Mouse (Mus musculus): Measurements from ENCODE around the gene Kbtbd13. TPM values are rescaled to one million over a fixed set of nuclear protein-coding genes. Genes with fewer than 3 reads are reported as not detected.

Kbtbd13 gene
- total and polyA plus RNA-seq, 3 experiments = not detected

DNA sequence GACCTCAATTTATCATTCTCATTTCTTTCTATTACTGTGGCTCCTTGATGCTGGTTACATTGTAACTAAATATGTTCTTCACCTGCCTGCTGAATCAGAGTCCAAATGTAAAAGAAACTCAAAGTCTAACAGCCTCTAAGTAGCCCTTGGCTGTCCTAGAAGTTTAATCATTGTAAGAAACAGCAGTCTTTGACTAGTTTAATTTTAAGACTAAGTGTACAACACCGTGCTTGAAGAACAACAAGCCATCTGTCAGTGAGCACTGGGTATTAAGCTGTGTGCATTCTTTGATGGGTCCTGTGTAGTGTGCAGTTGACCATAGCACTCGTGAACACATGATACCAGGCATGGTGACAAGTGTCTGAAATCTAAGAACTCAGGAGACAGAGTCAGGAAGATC, 36.1 kb upstream of the Kbtbd13 start:
- Histone ChIP-seq H3K27me3 (replicated peaks) (no peaks in the 10 kb centered on the region), H3K36me3 (replicated peaks in 1 of 2; ENCODE audit: control insufficient read depth in 1 of 2, insufficient read depth in 1 of 2, low read length in 1 of 2) (no peaks in the 10 kb centered on the region), H3K4me1 (ENCODE audit: control insufficient read depth in 1 of 2, insufficient read depth in 2 of 2) (peaks cover 0 to 9% of the 10 kb centered on the region in 2 experiments; a peak in 2 of 4 replicates), H3K4me3 (replicated peaks in 1 of 3; ENCODE audit: low read depth in 2 of 3, low read length in 2 of 3, poor library complexity in 1 of 3) (no peak overlapping the region), H3K4me2 (ENCODE audit: insufficient read depth, low read depth, poor library complexity, severe bottlenecking) (no peak overlapping the region), H3K9me3 (replicated peaks; ENCODE audit: low read length) (no peaks in the 10 kb centered on the region), H3K9ac (ENCODE audit: insufficient read depth, low read depth) (no peak overlapping the region), H3K27ac (ENCODE audit: insufficient read depth, low read depth) (no peak overlapping the region), H3K79me2 (replicated peaks; ENCODE audit: control insufficient read depth, extremely low read depth, insufficient read depth, poor library complexity, severe bottlenecking) (no peaks in the 10 kb centered on the region)
- dilution Hi-C loops (cut with MboI; ENCODE audit: extremely low pct_ligation_motif_present, extremely low pct_unique_long_range_greater_than_20kb, low sequenced_read_pairs) = no loop called here
- in situ Hi-C loops (cut with MboI; ENCODE audit: low pct_ligation_motif_present, low pct_unique_long_range_greater_than_20kb, low sequenced_read_pairs) = loop anchor here (5.0 to 10.0 kb wide), 2 partner anchors 45 to 203 kb away; no protein-coding TSS in a partner anchor
- no peak for DNase-seq (ENCODE audit: extremely low read depth)
- TF ChIP-seq GABPA (IDR thresholded peaks at IDR 0.05; ENCODE audit: insufficient replicate concordance, low read depth, low read length) = no peak
- no peak for TF ChIP-seq JUND (conservative IDR thresholded peaks at IDR 0.05; ENCODE audit: low read depth, low read length)
- TF ChIP-seq CTCF (conservative IDR thresholded peaks at IDR 0.05 in 1 of 2, IDR thresholded peaks at IDR 0.05 in 1 of 2; ENCODE audit: low read depth in 2 of 2, low read length in 2 of 2) = no peak
- TF ChIP-seq ETS1 (conservative IDR thresholded peaks at IDR 0.05; ENCODE audit: low read depth, low read length) = no peak
- no peak for TF ChIP-seq NRF1 (IDR thresholded peaks at IDR 0.05; ENCODE audit: low read depth, low read length)
- no peak for TF ChIP-seq MAX (IDR thresholded peaks at IDR 0.05; ENCODE audit: low read length)
- TF ChIP-seq USF2 (conservative IDR thresholded peaks at IDR 0.05; ENCODE audit: low read depth, low read length) = no peak
- TF ChIP-seq CHD1 (IDR thresholded peaks at IDR 0.05; ENCODE audit: low read depth, low read length) = no peak
- TF ChIP-seq MXI1 (IDR thresholded peaks at IDR 0.05; ENCODE audit: low read depth, low read length) = no peak
- no peak for TF ChIP-seq POLR2A (IDR thresholded peaks at IDR 0.05; ENCODE audit: low read depth, low read length)
- no peak for TF ChIP-seq ELF1 (IDR thresholded peaks at IDR 0.05; ENCODE audit: low read depth, low read length)

DNA sequence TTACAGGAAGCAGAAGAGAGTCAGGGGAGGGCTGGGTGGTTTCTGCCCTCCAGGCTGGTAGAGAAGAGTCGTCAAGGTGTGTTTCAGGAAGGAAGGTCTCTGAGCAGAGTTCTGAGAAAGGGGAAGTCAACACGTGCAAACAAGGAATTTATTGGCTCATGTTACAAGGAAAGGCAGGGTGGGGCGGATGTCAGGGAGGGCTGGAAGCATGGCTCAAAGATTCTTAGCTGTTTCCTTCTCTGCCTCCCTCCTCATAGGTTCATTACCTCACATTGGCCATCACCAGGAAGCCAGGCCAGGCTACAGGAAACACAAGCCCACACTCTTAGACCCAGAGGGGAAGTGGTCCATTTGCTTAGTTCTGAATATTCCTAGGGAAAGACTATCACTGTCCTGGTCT, 32.9 kb upstream of the Kbtbd13 start:
- TF ChIP-seq MAZ (IDR thresholded peaks at IDR 0.05; ENCODE audit: low read depth, low read length) (no peak), IRF4 (IDR thresholded peaks at IDR 0.05; ENCODE audit: low read depth, low read length) (no peak), MAX (IDR thresholded peaks at IDR 0.05; ENCODE audit: low read length) (no peak), HCFC1 (IDR thresholded peaks at IDR 0.05; ENCODE audit: low read depth, low read length) (no peak), UBTF (IDR thresholded peaks at IDR 0.05; ENCODE audit: low read depth, low read length) (no peak), CHD2 (IDR thresholded peaks at IDR 0.05; ENCODE audit: low read length) (no peak), ZNF384 (IDR thresholded peaks at IDR 0.05; ENCODE audit: low read depth, low read length) (no peak), MEF2A (IDR thresholded peaks at IDR 0.05; ENCODE audit: borderline replicate concordance, low read depth, low read length) (no peak), ZC3H11A (IDR thresholded peaks at IDR 0.05; ENCODE audit: low read depth, low read length) (no peak), CTCF (conservative IDR thresholded peaks at IDR 0.05 in 1 of 2, IDR thresholded peaks at IDR 0.05 in 1 of 2; ENCODE audit: low read depth in 2 of 2, low read length in 2 of 2) (no peak), JUND (conservative IDR thresholded peaks at IDR 0.05; ENCODE audit: low read depth, low read length) (no peak), GABPA (IDR thresholded peaks at IDR 0.05; ENCODE audit: insufficient replicate concordance, low read depth, low read length) (no peak), TBP (conservative IDR thresholded peaks at IDR 0.05; ENCODE audit: low read depth, low read length) (no peak), ZKSCAN1 (IDR thresholded peaks at IDR 0.05; ENCODE audit: borderline replicate concordance, low read depth, low read length) (no peak), MXI1 (IDR thresholded peaks at IDR 0.05; ENCODE audit: low read depth, low read length) (no peak), MAFK (IDR thresholded peaks at IDR 0.05; ENCODE audit: insufficient replicate concordance, low read length) (no peak), ELF1 (IDR thresholded peaks at IDR 0.05; ENCODE audit: low read depth, low read length) (no peak), KAT2A (IDR thresholded peaks at IDR 0.05; ENCODE audit: insufficient replicate concordance, low read length) (no peak)

More for the DNA sequence above, 32.9 kb upstream of the Kbtbd13 start:
- DNase-seq (ENCODE audit: extremely low read depth) = no peak
- H3K9me3 ChIP-seq (replicated peaks; ENCODE audit: low read length) = no peaks in the 10 kb centered on the region
- H3K9ac ChIP-seq (ENCODE audit: insufficient read depth, low read depth) = no peak overlapping the region
- H3K4me3 ChIP-seq (replicated peaks in 1 of 3; ENCODE audit: low read depth in 2 of 3, low read length in 2 of 3, poor library complexity in 1 of 3) = no peak overlapping the region
- H3K27ac ChIP-seq (ENCODE audit: insufficient read depth, low read depth) = no peak overlapping the region
- H3K36me3 ChIP-seq (replicated peaks in 1 of 2; ENCODE audit: control insufficient read depth in 1 of 2, insufficient read depth in 1 of 2, low read length in 1 of 2) = no peaks in the 10 kb centered on the region
- H3K27me3 ChIP-seq (replicated peaks) = no peaks in the 10 kb centered on the region
- in situ Hi-C loops (cut with MboI; ENCODE audit: low pct_ligation_motif_present, low pct_unique_long_range_greater_than_20kb, low sequenced_read_pairs) = loop anchor here (10.0 kb wide), 1 partner anchor 200 kb away; no protein-coding TSS in a partner anchor
- no peaks in the 10 kb centered on the region for H3K79me2 ChIP-seq (replicated peaks; ENCODE audit: control insufficient read depth, extremely low read depth, insufficient read depth, poor library complexity, severe bottlenecking)
- dilution Hi-C loops (cut with MboI; ENCODE audit: extremely low pct_ligation_motif_present, extremely low pct_unique_long_range_greater_than_20kb, low sequenced_read_pairs) = no loop called here
- H3K4me2 ChIP-seq (ENCODE audit: insufficient read depth, low read depth, poor library complexity, severe bottlenecking) = no peak overlapping the region
- H3K4me1 ChIP-seq (ENCODE audit: control insufficient read depth in 1 of 2, insufficient read depth in 2 of 2) = peaks cover 0 to 9% of the 10 kb centered on the region in 2 experiments; a peak in 2 of 4 replicates

All from CH12.LX (cell line).